Mouse (Mus musculus): ENCODE measurements around the gene Srsf5. TPM values are rescaled to one million over a fixed set of nuclear protein-coding genes. Genes with fewer than 3 reads are reported as not detected.
"Not testable (repeated sequence)": the region's sequence is repeated elsewhere in the genome, so short reads cannot be mapped to it uniquely, and the experiment has no call there.

The Srsf5 gene
- polyA plus RNA-seq, 1 experiment from 2014 or later, result 312 TPM

DNA sequence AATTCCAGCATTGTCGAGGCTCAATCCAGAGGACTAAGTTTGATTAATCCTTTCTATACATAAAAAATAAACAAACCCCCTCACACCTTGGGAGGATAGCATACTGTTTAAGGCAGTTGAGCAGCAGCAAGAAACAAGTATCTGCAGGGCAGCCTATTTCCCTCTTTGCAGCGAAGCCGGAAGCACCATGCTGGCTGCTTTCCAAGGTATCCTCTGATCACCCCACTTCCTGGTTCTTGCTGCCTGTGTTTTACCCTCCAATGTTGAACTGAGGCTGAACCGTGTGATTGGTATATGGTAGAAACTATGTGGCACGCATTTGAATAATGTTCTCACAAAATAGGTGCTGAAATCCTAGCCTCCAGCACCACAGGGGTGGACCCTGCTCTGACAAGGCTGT lies 6.7 kb upstream of the Srsf5 start:
- no peaks in the 10 kb centered on the region for H3K4me1 ChIP-seq (ENCODE audit: control insufficient read depth, insufficient read depth, low read length)
- no peak overlapping the region for H3K4me3 ChIP-seq (ENCODE audit: low read depth, low read length)
- peak overlapping the region; percentile 23; the same call in 1 of the 2 replicates for H3K27ac ChIP-seq (ENCODE audit: low read length)
- WGBS, result 28% methylated on average over 5 of the region's 5 CpGs
- no peaks in the 10 kb centered on the region for H3K27me3 ChIP-seq (ENCODE audit: control insufficient read depth, insufficient read depth, low read length)
- H3K9me3 ChIP-seq (ENCODE audit: control insufficient read depth, low read depth, low read length), result no peaks in the 10 kb centered on the region
- no peaks in the 10 kb centered on the region for H3K36me3 ChIP-seq (ENCODE audit: control insufficient read depth, insufficient read depth, low read length)
- no peak for ATAC-seq (ENCODE audit: insufficient number of reproducible peaks, insufficient read depth, low FRiP score, low read depth)
- no peak overlapping the region for H3K9ac ChIP-seq (replicated peaks; ENCODE audit: low read depth, low read length)
- no peak overlapping the region for H3K4me2 ChIP-seq (replicated peaks; ENCODE audit: low read depth, low read length)

- Histone ChIP-seq H3K4me1 (ENCODE audit: control insufficient read depth, insufficient read depth, low read length) (no peaks in the 10 kb centered on the region), H3K4me3 (ENCODE audit: low read depth, low read length) (no peak overlapping the region), H3K9me3 (ENCODE audit: control insufficient read depth, low read depth, low read length) (no peaks in the 10 kb centered on the region), H3K36me3 (ENCODE audit: control insufficient read depth, insufficient read depth, low read length) (no peaks in the 10 kb centered on the region), H3K27ac (ENCODE audit: low read length) (peak overlapping the region; percentile 23; the same call in 1 of the 2 replicates), H3K27me3 (ENCODE audit: control insufficient read depth, insufficient read depth, low read length) (no peaks in the 10 kb centered on the region), H3K4me2 (replicated peaks; ENCODE audit: low read depth, low read length) (no peak overlapping the region), H3K9ac (replicated peaks; ENCODE audit: low read depth, low read length) (no peak overlapping the region)
- WGBS, result 79% methylated on average over 4 of the region's 4 CpGs
- no peak for ATAC-seq (ENCODE audit: insufficient number of reproducible peaks, insufficient read depth, low FRiP score, low read depth)
These were observed 6.1 kb upstream of the Srsf5 start for GRCm38 (mm10) chr12:80939165-80939564.

DNA sequence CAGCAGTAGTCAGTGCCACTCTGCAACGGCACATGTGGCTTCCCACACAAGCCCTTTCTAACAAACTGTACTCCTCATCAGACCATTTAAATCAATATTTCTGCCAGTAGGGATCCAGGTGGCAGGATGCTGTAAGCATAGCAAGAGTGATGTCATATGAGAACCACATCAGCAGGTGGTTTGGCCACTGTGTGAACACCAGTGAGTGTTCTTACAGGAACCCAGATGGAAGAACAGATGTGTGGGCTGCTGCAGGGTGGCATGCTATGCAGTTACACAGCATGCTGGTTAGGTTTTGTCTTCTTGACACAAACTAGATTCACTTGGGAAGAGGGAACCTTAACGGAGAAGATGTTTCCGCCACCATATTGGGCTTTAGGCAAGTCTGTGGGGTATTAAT lies 3.4 kb upstream of the Srsf5 start:
- no peak overlapping the region for H3K4me3 ChIP-seq (ENCODE audit: low read depth, low read length)
- no peak for ATAC-seq (ENCODE audit: insufficient number of reproducible peaks, insufficient read depth, low FRiP score, low read depth)
- H3K36me3 ChIP-seq (ENCODE audit: control insufficient read depth, insufficient read depth, low read length), result peaks cover 5% of the 10 kb centered on the region
- H3K27ac ChIP-seq (ENCODE audit: low read length), result no peak overlapping the region
- WGBS, result 93% methylated on average over 3 of the region's 3 CpGs
- no peaks in the 10 kb centered on the region for H3K27me3 ChIP-seq (ENCODE audit: control insufficient read depth, insufficient read depth, low read length)
- H3K4me2 ChIP-seq (replicated peaks; ENCODE audit: low read depth, low read length), result no peak overlapping the region
- H3K9ac ChIP-seq (replicated peaks; ENCODE audit: low read depth, low read length), result no peak overlapping the region
- H3K4me1 ChIP-seq (ENCODE audit: control insufficient read depth, insufficient read depth, low read length), result no peaks in the 10 kb centered on the region
- H3K9me3 ChIP-seq (ENCODE audit: control insufficient read depth, low read depth, low read length), result no peaks in the 10 kb centered on the region

DNA sequence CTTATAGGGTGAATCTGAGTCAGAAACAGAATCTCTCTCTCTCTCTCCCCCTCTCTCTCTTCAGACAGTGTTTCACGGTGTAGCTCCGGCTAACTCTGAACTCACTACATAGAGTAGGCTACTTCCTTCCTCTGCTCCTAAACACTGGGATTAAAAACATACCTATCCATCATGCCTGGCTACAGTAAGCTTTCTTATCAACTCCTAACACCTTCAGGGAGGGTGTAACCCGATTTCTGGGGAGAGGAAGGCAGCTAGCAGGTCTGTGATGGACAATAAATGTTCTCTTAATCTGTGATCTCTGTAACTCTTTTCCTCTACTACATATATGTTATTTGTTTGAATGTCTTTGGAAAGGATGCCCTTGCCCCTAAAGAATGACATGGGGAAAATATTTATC lies 1.9 kb upstream of the Srsf5 start:
- peaks cover 6% of the 10 kb centered on the region; the same call in 1 of the 2 replicates for H3K4me1 ChIP-seq (ENCODE audit: control insufficient read depth, insufficient read depth, low read length)
- H3K9me3 ChIP-seq (ENCODE audit: control insufficient read depth, low read depth, low read length), result no peaks in the 10 kb centered on the region
- H3K9ac ChIP-seq (replicated peaks; ENCODE audit: low read depth, low read length), result no peak overlapping the region
- H3K27ac ChIP-seq (ENCODE audit: low read length), result no peak overlapping the region
- WGBS, result 68% methylated on average over 3 of the region's 3 CpGs
- H3K4me2 ChIP-seq (replicated peaks; ENCODE audit: low read depth, low read length), result no peak overlapping the region
- no peaks in the 10 kb centered on the region for H3K27me3 ChIP-seq (ENCODE audit: control insufficient read depth, insufficient read depth, low read length)
- H3K36me3 ChIP-seq (ENCODE audit: control insufficient read depth, insufficient read depth, low read length), result peaks cover 19% of the 10 kb centered on the region
- no peak for ATAC-seq (ENCODE audit: insufficient number of reproducible peaks, insufficient read depth, low FRiP score, low read depth)
- no peak overlapping the region for H3K4me3 ChIP-seq (ENCODE audit: low read depth, low read length)

DNA sequence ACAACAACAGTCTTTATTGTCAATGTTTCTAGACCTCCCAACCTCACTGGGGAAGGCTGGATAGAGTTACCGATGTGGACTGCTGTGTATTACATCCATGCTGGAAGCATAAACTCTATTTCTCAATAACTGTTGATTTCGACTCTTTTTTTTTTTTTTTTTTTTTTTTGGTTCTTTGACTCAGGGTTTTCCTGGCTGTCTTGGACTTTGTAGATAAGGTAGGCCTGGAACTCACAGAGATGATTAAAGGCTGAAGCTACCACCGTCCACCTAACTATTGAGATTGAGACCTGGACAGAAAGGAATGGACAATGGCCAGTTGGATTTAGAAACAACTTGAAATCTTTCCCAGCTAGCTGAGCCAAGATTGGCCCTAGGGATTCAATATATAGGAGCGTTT lies 1.1 kb upstream of the Srsf5 start:
- Histone ChIP-seq H3K4me1 (ENCODE audit: control insufficient read depth, insufficient read depth, low read length) (peaks cover 6% of the 10 kb centered on the region; the same call in 1 of the 2 replicates), H3K27me3 (ENCODE audit: control insufficient read depth, insufficient read depth, low read length) (no peaks in the 10 kb centered on the region), H3K4me3 (ENCODE audit: low read depth, low read length) (no peak overlapping the region), H3K9ac (replicated peaks; ENCODE audit: low read depth, low read length) (no peak overlapping the region), H3K36me3 (ENCODE audit: control insufficient read depth, insufficient read depth, low read length) (peaks cover 26% of the 10 kb centered on the region), H3K4me2 (replicated peaks; ENCODE audit: low read depth, low read length) (no peak overlapping the region), H3K9me3 (ENCODE audit: control insufficient read depth, low read depth, low read length) (no peaks in the 10 kb centered on the region), H3K27ac (ENCODE audit: low read length) (no peak overlapping the region)
- ATAC-seq (ENCODE audit: insufficient number of reproducible peaks, insufficient read depth, low FRiP score, low read depth), result no peak
- WGBS, result 90% methylated on average over 4 of the region's 4 CpGs

GRCm38 (mm10) chr12:80944963-80945333 lies 356 bp upstream of the Srsf5 start:
- not testable (repeated sequence) for H3K4me1 ChIP-seq (ENCODE audit: control insufficient read depth, insufficient read depth, low read length); H3K27me3 ChIP-seq (ENCODE audit: control insufficient read depth, insufficient read depth, low read length); H3K9me3 ChIP-seq (ENCODE audit: control insufficient read depth, low read depth, low read length); H3K9ac ChIP-seq (replicated peaks; ENCODE audit: low read depth, low read length)
- WGBS, result 0% methylated on average over 9 of the region's 9 CpGs
- Histone ChIP-seq H3K36me3 (ENCODE audit: control insufficient read depth, insufficient read depth, low read length) (peaks cover 30% of the 10 kb centered on the region), H3K27ac (ENCODE audit: low read length) (peak overlapping the region; percentile 97), H3K4me3 (ENCODE audit: low read depth, low read length) (peak overlapping the region; percentile 100), H3K4me2 (replicated peaks; ENCODE audit: low read depth, low read length) (peak overlapping the region; percentile 32)
- ATAC-seq (ENCODE audit: insufficient number of reproducible peaks, insufficient read depth, low FRiP score, low read depth), result peak; percentile 30

GRCm38 (mm10) chr12:80945996-80946355 lies 672 bp downstream of the Srsf5 start:
- Histone ChIP-seq H3K36me3 (ENCODE audit: control insufficient read depth, insufficient read depth, low read length) (peaks cover 36% of the 10 kb centered on the region), H3K4me3 (ENCODE audit: low read depth, low read length) (peak overlapping the region; percentile 100), H3K4me2 (replicated peaks; ENCODE audit: low read depth, low read length) (peak overlapping the region; percentile 64), H3K27ac (ENCODE audit: low read length) (peak overlapping the region; percentile 97), H3K9me3 (ENCODE audit: control insufficient read depth, low read depth, low read length) (no peaks in the 10 kb centered on the region), H3K27me3 (ENCODE audit: control insufficient read depth, insufficient read depth, low read length) (no peaks in the 10 kb centered on the region), H3K4me1 (ENCODE audit: control insufficient read depth, insufficient read depth, low read length) (peaks cover 6% of the 10 kb centered on the region; the same call in 1 of the 2 replicates), H3K9ac (replicated peaks; ENCODE audit: low read depth, low read length) (peak overlapping the region; percentile 98)
- under 1% methylated on average over 47 of the region's 47 CpGs for WGBS
- peak; percentile 96 for ATAC-seq (ENCODE audit: insufficient number of reproducible peaks, insufficient read depth, low FRiP score, low read depth)

- no peak for ATAC-seq (ENCODE audit: insufficient number of reproducible peaks, insufficient read depth, low FRiP score, low read depth)
- H3K9me3 ChIP-seq (ENCODE audit: control insufficient read depth, low read depth, low read length), result no peaks in the 10 kb centered on the region
- peaks cover 6% of the 10 kb centered on the region; the same call in 1 of the 2 replicates for H3K4me1 ChIP-seq (ENCODE audit: control insufficient read depth, insufficient read depth, low read length)
- no peak overlapping the region for H3K9ac ChIP-seq (replicated peaks; ENCODE audit: low read depth, low read length)
- 95% methylated on average over 18 of the region's 18 CpGs for WGBS
- peaks cover 54% of the 10 kb centered on the region for H3K36me3 ChIP-seq (ENCODE audit: control insufficient read depth, insufficient read depth, low read length)
- no peaks in the 10 kb centered on the region for H3K27me3 ChIP-seq (ENCODE audit: control insufficient read depth, insufficient read depth, low read length)
- H3K27ac ChIP-seq (ENCODE audit: low read length), result no peak overlapping the region
- no peak overlapping the region for H3K4me3 ChIP-seq (ENCODE audit: low read depth, low read length)
- H3K4me2 ChIP-seq (replicated peaks; ENCODE audit: low read depth, low read length), result no peak overlapping the region
These were observed 2.9 kb downstream of the Srsf5 start for GRCm38 (mm10) chr12:80948202-80948601.

DNA sequence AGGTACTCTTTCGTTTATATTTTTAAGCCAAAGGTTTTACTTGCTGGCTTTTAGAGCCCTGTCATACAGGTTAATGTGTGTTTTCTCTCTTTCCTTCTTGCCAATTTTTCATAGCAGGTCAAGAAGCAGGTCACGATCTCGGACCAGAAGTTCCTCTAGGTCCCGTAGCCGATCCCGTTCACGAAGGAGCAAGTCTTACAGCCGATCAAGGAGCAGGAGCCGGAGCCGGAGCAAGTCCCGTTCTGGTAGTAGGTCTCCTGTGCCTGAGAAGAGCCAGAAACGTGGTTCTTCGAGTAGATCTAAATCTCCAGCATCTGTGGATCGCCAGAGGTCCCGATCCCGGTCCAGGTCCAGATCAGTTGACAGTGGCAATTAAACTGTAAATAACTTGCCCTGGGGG lies 4.3 kb downstream of the Srsf5 start:
- H3K9me3 ChIP-seq (ENCODE audit: control insufficient read depth, low read depth, low read length); H3K27me3 ChIP-seq (ENCODE audit: control insufficient read depth, insufficient read depth, low read length); H3K27ac ChIP-seq (ENCODE audit: low read length); H3K4me2 ChIP-seq (replicated peaks; ENCODE audit: low read depth, low read length); ATAC-seq (ENCODE audit: insufficient number of reproducible peaks, insufficient read depth, low FRiP score, low read depth); H3K4me1 ChIP-seq (ENCODE audit: control insufficient read depth, insufficient read depth, low read length); H3K4me3 ChIP-seq (ENCODE audit: low read depth, low read length); H3K9ac ChIP-seq (replicated peaks; ENCODE audit: low read depth, low read length): not testable (repeated sequence)
- peaks cover 68% of the 10 kb centered on the region for H3K36me3 ChIP-seq (ENCODE audit: control insufficient read depth, insufficient read depth, low read length)
- 92% methylated on average over 15 of the region's 16 CpGs for WGBS

Measured in stomach, embryonic 14.5 days (tissue).